Mouse (Mus musculus): ENCODE measurements around the gene E330034G19Rik.

- no peak for TF ChIP-seq POLR2A (IDR thresholded peaks at IDR 0.05; ENCODE audit: low read depth, low read length)
- no peak for TF ChIP-seq ZNF384 (IDR thresholded peaks at IDR 0.05; ENCODE audit: low read depth, low read length)
- TF ChIP-seq MXI1 (IDR thresholded peaks at IDR 0.05; ENCODE audit: low read depth, low read length) = no peak
- no peak for TF ChIP-seq EP300 (IDR thresholded peaks at IDR 0.05; ENCODE audit: low read length)
- TF ChIP-seq TCF12 (IDR thresholded peaks at IDR 0.05; ENCODE audit: low read depth, low read length) = no peak
- no peak for TF ChIP-seq JUND (conservative IDR thresholded peaks at IDR 0.05; ENCODE audit: low read depth, low read length)
- TF ChIP-seq ZMIZ1 (IDR thresholded peaks at IDR 0.05; ENCODE audit: low read depth, low read length) = no peak
- TF ChIP-seq CTCF (conservative IDR thresholded peaks at IDR 0.05 in 1 of 2, IDR thresholded peaks at IDR 0.05 in 1 of 2; ENCODE audit: low read depth in 2 of 2, low read length in 2 of 2) = no peak
- TF ChIP-seq MAZ (IDR thresholded peaks at IDR 0.05; ENCODE audit: low read depth, low read length) = no peak
- no peak for TF ChIP-seq TBP (conservative IDR thresholded peaks at IDR 0.05; ENCODE audit: low read depth, low read length)
- peak; percentile 61 for TF ChIP-seq MAFK (IDR thresholded peaks at IDR 0.05; ENCODE audit: insufficient replicate concordance, low read length)
- TF ChIP-seq GABPA (IDR thresholded peaks at IDR 0.05; ENCODE audit: insufficient replicate concordance, low read depth, low read length) = no peak
- TF ChIP-seq POLR2AphosphoS2 (IDR thresholded peaks at IDR 0.05; ENCODE audit: low read depth, low read length) = no peak
These were observed 13.7 kb downstream of the E330034G19Rik start for GRCm38 (mm10) chr14:24306667-24307066.

All from CH12.LX (cell line).